Mouse (Mus musculus) hindbrain, postnatal 0 days (tissue): ENCODE data around the gene Bri3bp. TPM values are rescaled to one million over a fixed set of nuclear protein-coding genes. Genes with fewer than 3 reads are reported as not detected.

Experiments used
- ATAC-seq: fragments of 200-750 bp; cut with Nextera tagmentation; 2 replicates; pipeline ENCODE4 v1.8.0; 2017; ENCODE audit warnings: mild to moderate bottlenecking, moderate TSS enrichment, moderate library complexity
- DNase-seq: peaks from one replicate; pipeline ENCODE4 v3.0.0-alpha.2; 2015; ENCODE audit warnings: low spot score
- H3K27ac ChIP-seq: fragments of 300-500 bp; sonication (generic); 2 replicates; pipeline ENCODE4 v1.5.1; 2014; ENCODE audit warnings: mild to moderate bottlenecking
- H3K27me3 ChIP-seq: fragments of 300-500 bp; sonication (generic); 2 replicates; pipeline ENCODE4 v1.6.1; 2014; ENCODE audit warnings: low read length, mixed read lengths; ENCODE audit not compliant: insufficient read depth
- H3K36me3 ChIP-seq: fragments of 300-500 bp; sonication (generic); 2 replicates; pipeline ENCODE4 v1.6.1; 2014; ENCODE audit warnings: low read length, mixed read lengths; ENCODE audit not compliant: insufficient read depth
- H3K4me1 ChIP-seq: fragments of 300-500 bp; sonication (generic); 2 replicates; pipeline ENCODE4 v1.6.1; 2014; ENCODE audit warnings: antibody characterized with exemption, low read length, mixed read lengths; ENCODE audit not compliant: insufficient read depth
- H3K4me2 ChIP-seq: fragments of 300-500 bp; sonication (generic); 2 replicates; pipeline ENCODE4 v1.6.1; 2014; ENCODE audit warnings: low read depth, mild to moderate bottlenecking, low read length, moderate library complexity, mixed read lengths
- H3K4me3 ChIP-seq: fragments of 300-500 bp; sonication (generic); 2 replicates; pipeline ENCODE4 v1.5.1; 2014; ENCODE audit warnings: low read length
- H3K9ac ChIP-seq: fragments of 300-500 bp; sonication (generic); replicated peaks from 2 replicates; pipeline ENCODE4 v1.6.1; 2014; ENCODE audit warnings: mild to moderate bottlenecking, low read length, moderate library complexity, mixed read lengths
- H3K9me3 ChIP-seq: fragments of 300-500 bp; sonication (generic); 2 replicates; pipeline ENCODE4 v1.6.1; 2016; ENCODE audit warnings: low read length, mixed read lengths
- CTCF ChIP-seq: IDR thresholded peaks from 2 replicates; pipeline ENCODE4 v1.5.1; 2016; ENCODE audit warnings: antibody characterized with exemption, control low read depth, low read depth
- WGBS: fragments of 180-500 bp; shearing (Covaris S2); extraction: QIAGEN DNeasy Blood & Tissue Kit; methylation state at CpG from one replicate; pipeline ENCODE4 v1.1.7; 2014; 5-methylcytosine and 5-hydroxymethylcytosine counted together
- polyA plus RNA-seq: library from polyadenylated mRNA; unstranded; fragments of >200 nt; fragmentation: Nextera tagmentation; extraction: Ambion mirVana; gene quantifications from 2 replicates; pipeline ENCODE4 v1.2.1, GENCODE M21; 2015
- total RNA-seq: library from RNA; depleted of rRNA; stranded (reverse); fragments of >200 nt; gene quantifications from 2 replicates; pipeline ENCODE4 v1.2.3, GENCODE M21; 2014

Bri3bp gene
- total and polyA plus RNA-seq, 2 experiments from 2014 or later: 44.2 to 91.2 TPM

GRCm38 (mm10) chr5:125480434-125481231, 39.3 kb downstream of the Bri3bp start:
- Histone ChIP-seq H3K27ac (no peak overlapping the region), H3K4me2 (no peak overlapping the region), H3K9ac (no peak overlapping the region), H3K27me3 (no peaks in the 10 kb centered on the region), H3K36me3 (peaks cover 20% of the 10 kb centered on the region; the same call in 1 of the 2 replicates), H3K4me1 (peaks cover 16% of the 10 kb centered on the region), H3K4me3 (no peak overlapping the region), H3K9me3 (no peaks in the 10 kb centered on the region)
- WGBS: 80% methylated on average over 11 of the region's 11 CpGs
- TF ChIP-seq CTCF: no peak
- DNase-seq: no peak
- no peak for ATAC-seq

GRCm38 (mm10) chr5:125482474-125482873, 41.1 kb downstream of the Bri3bp start:
- WGBS: 93% methylated on average over 7 of the region's 7 CpGs
- no peaks in the 10 kb centered on the region for H3K27me3 ChIP-seq
- no peaks in the 10 kb centered on the region for H3K9me3 ChIP-seq
- H3K9ac ChIP-seq: no peak overlapping the region
- peaks cover 20% of the 10 kb centered on the region; the same call in 1 of the 2 replicates for H3K36me3 ChIP-seq
- DNase-seq (no peak), ATAC-seq (no peak)
- TF ChIP-seq CTCF: no peak
- peaks cover 9% of the 10 kb centered on the region for H3K4me1 ChIP-seq
- no peak overlapping the region for H3K4me3 ChIP-seq
- H3K4me2 ChIP-seq: no peak overlapping the region
- H3K27ac ChIP-seq: no peak overlapping the region

DNA sequence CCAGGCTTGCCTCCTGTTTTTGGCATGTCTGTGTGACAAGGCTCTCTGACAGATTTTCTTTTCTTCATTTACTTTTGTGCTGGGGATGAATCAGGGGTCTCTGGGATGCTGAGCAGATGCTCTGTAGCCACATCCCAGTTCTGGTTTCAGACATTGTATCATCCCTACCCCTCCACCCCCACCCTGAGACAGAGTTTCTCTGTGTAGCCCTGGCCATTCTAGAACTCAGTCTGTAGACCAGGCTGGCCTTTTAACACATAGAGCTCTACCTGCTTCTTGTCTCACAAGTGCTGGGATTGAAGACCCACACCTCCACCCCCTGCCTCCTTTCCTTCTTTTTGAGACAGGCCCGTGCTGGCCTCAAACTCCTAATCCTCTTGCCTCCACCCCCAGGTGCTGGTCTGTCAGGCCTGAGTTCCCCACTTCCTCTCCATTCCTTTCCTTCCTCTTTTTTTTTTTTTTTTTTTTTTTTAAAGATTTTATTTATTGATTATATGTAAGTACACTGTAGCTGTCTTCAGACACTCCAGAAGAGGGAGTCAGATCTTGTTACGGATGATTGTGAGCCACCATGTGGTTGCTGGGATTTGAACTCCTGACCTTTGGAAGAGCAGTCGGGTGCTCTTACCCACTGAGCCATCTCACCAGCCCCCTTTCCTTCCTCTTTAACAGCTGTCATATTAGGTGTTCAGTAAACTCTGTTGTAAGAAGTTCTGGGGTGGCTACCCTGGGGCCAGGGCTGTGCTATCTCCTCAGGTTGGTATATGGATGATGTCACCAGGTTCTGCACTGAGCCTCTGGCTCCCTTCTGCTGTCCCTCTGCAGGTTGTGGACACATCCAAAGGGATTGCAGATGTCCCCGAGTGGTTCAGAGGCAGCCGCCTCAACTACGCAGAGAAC, 42.6 kb downstream of the Bri3bp start:
- Histone ChIP-seq H3K4me3 (no peak overlapping the region), H3K4me1 (0 out of 2 replicates have a peak, but pooled peaks cover 5% of the 10 kb centered on the region), H3K36me3 (peaks cover 20% of the 10 kb centered on the region; the same call in 1 of the 2 replicates), H3K27me3 (no peaks in the 10 kb centered on the region), H3K9ac (no peak overlapping the region), H3K27ac (no peak overlapping the region), H3K4me2 (no peak overlapping the region), H3K9me3 (no peaks in the 10 kb centered on the region)
- TF ChIP-seq CTCF: no peak
- ATAC-seq: no peak
- no peak for DNase-seq
- 85% methylated on average over 5 of the region's 6 CpGs for WGBS

GRCm38 (mm10) chr5:125485031-125485778, 43.8 kb downstream of the Bri3bp start:
- WGBS: 86% methylated on average over 4 of the region's 4 CpGs
- TF ChIP-seq CTCF: no peak
- Histone ChIP-seq H3K27ac (no peak overlapping the region), H3K9me3 (no peaks in the 10 kb centered on the region), H3K9ac (no peak overlapping the region), H3K4me3 (no peak overlapping the region), H3K4me1 (0 out of 2 replicates have a peak, but pooled peaks cover 5% of the 10 kb centered on the region), H3K4me2 (no peak overlapping the region), H3K36me3 (peaks cover 20% of the 10 kb centered on the region; the same call in 1 of the 2 replicates), H3K27me3 (no peaks in the 10 kb centered on the region)
- ATAC-seq (no peak), DNase-seq (no peak)

- TF ChIP-seq CTCF: no peak
- H3K36me3 ChIP-seq: peaks cover 22% of the 10 kb centered on the region; the same call in 1 of the 2 replicates
- no peak overlapping the region for H3K27ac ChIP-seq
- 53% methylated on average over 1 of the region's 1 CpGs for WGBS
- no peaks in the 10 kb centered on the region for H3K9me3 ChIP-seq
- H3K4me2 ChIP-seq: no peak overlapping the region
- H3K4me3 ChIP-seq: no peak overlapping the region
- no peaks in the 10 kb centered on the region for H3K27me3 ChIP-seq
- no peak for DNase-seq
- no peak for ATAC-seq
- 0 out of 2 replicates have a peak, but pooled peaks cover 5% of the 10 kb centered on the region for H3K4me1 ChIP-seq
- no peak overlapping the region for H3K9ac ChIP-seq
These were observed 44.7 kb downstream of the Bri3bp start for GRCm38 (mm10) chr5:125486088-125486487.

- H3K4me1 ChIP-seq: 0 out of 2 replicates have a peak, but pooled peaks cover 5% of the 10 kb centered on the region
- no peaks in the 10 kb centered on the region for H3K27me3 ChIP-seq
- peak overlapping the region; percentile 77 for H3K27ac ChIP-seq
- peak; percentile 86 for ATAC-seq
- peaks cover 23% of the 10 kb centered on the region; the same call in 1 of the 2 replicates for H3K36me3 ChIP-seq
- H3K4me2 ChIP-seq: no peak overlapping the region
- WGBS: 29% methylated on average over 11 of the region's 11 CpGs
- peak; percentile 87 for DNase-seq
- H3K9ac ChIP-seq: no peak overlapping the region
- TF ChIP-seq CTCF: no peak
- H3K4me3 ChIP-seq: no peak overlapping the region
- H3K9me3 ChIP-seq: no peaks in the 10 kb centered on the region
These were observed 46.2 kb downstream of the Bri3bp start for GRCm38 (mm10) chr5:125487375-125488115.
